Mouse (Mus musculus) thymus, adult 2 months (tissue): ENCODE data around the gene Cysltr1.

Experiments used
- CTCF ChIP-seq: fragments of 200-500 bp; IDR thresholded peaks from 2 replicates; pipeline ENCODE4 v1.5.1; 2012; ENCODE audit warnings: mild to moderate bottlenecking, control low read depth, low read length, moderate library complexity, borderline replicate concordance; ENCODE audit not compliant: control insufficient read depth, poor library complexity, insufficient read depth; ENCODE audit errors: extremely low read depth
- POLR2A ChIP-seq: fragments of 200-500 bp; IDR thresholded peaks from 2 replicates; pipeline ENCODE4 v1.6.1; 2012; ENCODE audit warnings: mild to moderate bottlenecking, low read length, control low read depth, moderate library complexity; ENCODE audit not compliant: control insufficient read depth, poor library complexity, insufficient read depth; ENCODE audit errors: extremely low read depth

GRCm38 (mm10) chrX:106602574-106603258, 763 bp downstream of the Cysltr1 start:
- TF ChIP-seq POLR2A: no peak
- TF ChIP-seq CTCF: no peak
